Mouse (Mus musculus): ENCODE measurements at regions not wholly inside any gene's neighbourhood (a gene's known extent, or its start where the extent isn't known, plus 50 kb on each side); places are given as distances from the start of the nearest gene placed in this dataset.

DNA sequence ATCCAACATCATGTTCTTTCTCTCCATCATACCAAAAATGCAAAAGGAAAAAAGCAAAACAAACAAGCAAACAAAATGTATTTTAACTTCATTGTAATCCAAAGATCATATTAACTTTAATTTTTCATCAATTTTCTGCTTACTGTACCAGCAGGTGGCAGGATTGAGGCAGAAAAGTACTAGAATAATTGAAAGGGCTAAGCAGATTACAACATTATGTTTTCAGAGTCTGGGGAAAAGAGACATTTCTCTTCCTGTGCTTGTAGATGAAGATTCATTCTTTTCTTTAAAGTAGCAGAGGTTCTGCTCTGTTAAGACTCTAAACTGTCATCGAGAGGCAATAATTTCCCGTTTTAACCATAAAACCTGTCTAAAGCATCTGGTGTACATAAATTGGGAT, 394.7 kb upstream of the Slitrk6 start:
- H3K9me3 ChIP-seq, result no peaks in the 10 kb centered on the region
- no peak for ATAC-seq (replicated peaks)
- H3K27me3 ChIP-seq (replicated peaks), result no peaks in the 10 kb centered on the region
- no peak overlapping the region for H3K9ac ChIP-seq
- no peak overlapping the region for H3K4me2 ChIP-seq
- no peaks in the 10 kb centered on the region for H3K36me3 ChIP-seq (replicated peaks)
- 66% methylated on average over 2 of the region's 2 CpGs for WGBS
- no peak overlapping the region for H3K27ac ChIP-seq
- no peak overlapping the region for H3K4me3 ChIP-seq
- H3K4me1 ChIP-seq, result no peaks in the 10 kb centered on the region

DNA sequence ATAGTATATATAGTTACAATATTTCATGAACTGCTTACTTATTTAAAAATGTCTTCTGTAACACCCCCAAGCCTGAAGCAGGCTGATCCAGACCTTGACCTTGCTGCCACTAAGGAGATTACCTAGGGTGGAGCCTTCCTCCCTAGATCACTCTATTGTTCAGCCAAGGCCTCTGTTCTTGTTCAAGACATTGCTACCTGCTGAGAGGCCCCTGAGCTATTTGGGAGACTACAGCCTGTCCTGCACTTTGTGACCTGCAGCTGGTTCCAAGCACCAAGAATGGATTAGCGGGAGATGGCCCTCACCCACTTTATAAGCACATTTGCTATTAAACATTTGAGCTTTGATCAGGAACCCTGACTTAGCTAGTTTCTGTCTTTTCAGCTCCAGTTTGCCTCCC, 361.7 kb upstream of the Slitrk6 start:
- H3K9ac ChIP-seq, result no peak overlapping the region
- H3K9me3 ChIP-seq, result no peaks in the 10 kb centered on the region
- 76% methylated on average over 1 of the region's 1 CpGs for WGBS
- no peak overlapping the region for H3K27ac ChIP-seq
- H3K27me3 ChIP-seq (replicated peaks), result no peaks in the 10 kb centered on the region
- no peak overlapping the region for H3K4me2 ChIP-seq
- no peak for ATAC-seq (replicated peaks)
- no peak overlapping the region for H3K4me3 ChIP-seq
- no peaks in the 10 kb centered on the region for H3K4me1 ChIP-seq
- no peaks in the 10 kb centered on the region for H3K36me3 ChIP-seq (replicated peaks)

- no peaks in the 10 kb centered on the region for H3K4me1 ChIP-seq
Measured at GRCm38 (mm10) chr14:111103579-111103978, 348.6 kb upstream of the Slitrk6 start.

DNA sequence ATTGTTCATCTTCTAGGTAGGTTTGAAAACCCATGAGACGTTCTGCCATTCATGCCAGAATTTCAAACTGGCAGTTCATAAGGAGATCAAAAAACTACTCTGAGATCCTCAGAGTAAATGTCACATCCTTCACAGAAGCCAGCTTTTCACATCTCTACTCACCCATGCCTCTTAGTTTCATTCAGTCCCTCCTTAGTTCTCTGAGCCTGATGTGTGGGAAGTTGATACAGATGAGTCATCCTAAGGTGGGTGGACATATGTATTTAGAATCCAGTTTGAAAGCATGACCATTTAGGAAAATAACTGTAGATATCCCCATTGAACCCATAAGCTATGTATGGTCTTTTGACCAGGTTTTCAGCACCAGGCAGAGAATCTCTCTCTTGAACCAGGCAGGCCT, 345.3 kb upstream of the Slitrk6 start:
- Histone ChIP-seq H3K27ac (no peak overlapping the region), H3K4me2 (no peak overlapping the region), H3K27me3 (replicated peaks) (no peaks in the 10 kb centered on the region), H3K4me1 (no peaks in the 10 kb centered on the region), H3K4me3 (no peak overlapping the region), H3K9ac (no peak overlapping the region), H3K36me3 (replicated peaks) (no peaks in the 10 kb centered on the region), H3K9me3 (no peaks in the 10 kb centered on the region)
- WGBS, result 90% methylated on average over 1 of the region's 1 CpGs
- ATAC-seq (replicated peaks), result no peak

More at GRCm38 (mm10) chr14:111103579-111103978, 348.6 kb upstream of the Slitrk6 start:
- ATAC-seq (replicated peaks), result no peak
- Histone ChIP-seq H3K27me3 (replicated peaks) (no peaks in the 10 kb centered on the region), H3K9ac (no peak overlapping the region), H3K36me3 (replicated peaks) (no peaks in the 10 kb centered on the region), H3K27ac (no peak overlapping the region), H3K9me3 (no peaks in the 10 kb centered on the region), H3K4me3 (no peak overlapping the region), H3K4me2 (no peak overlapping the region)

DNA sequence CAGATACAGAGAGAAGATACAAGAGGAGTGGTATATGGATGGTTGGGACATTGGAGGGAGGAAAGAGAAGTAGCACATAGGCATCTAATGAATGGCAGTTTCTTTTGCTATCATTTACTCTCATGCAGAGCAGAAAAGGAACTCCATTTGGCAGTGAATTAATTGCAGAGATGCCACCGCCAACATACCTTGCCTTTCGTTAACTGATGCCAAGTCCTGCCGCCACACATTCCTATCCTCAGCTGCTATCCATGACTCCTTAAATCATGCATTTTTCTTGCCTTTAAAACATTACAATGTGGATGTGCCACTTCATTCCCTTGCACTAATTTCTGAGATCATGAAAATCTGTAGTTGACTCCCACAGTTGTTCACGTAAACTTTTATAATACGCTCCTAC, 341.3 kb upstream of the Slitrk6 start:
- H3K9me3 ChIP-seq, result no peaks in the 10 kb centered on the region
- no peak overlapping the region for H3K27ac ChIP-seq
- 97% methylated on average over 5 of the region's 5 CpGs for WGBS
- H3K27me3 ChIP-seq (replicated peaks), result no peaks in the 10 kb centered on the region
- no peak overlapping the region for H3K9ac ChIP-seq
- H3K4me3 ChIP-seq, result no peak overlapping the region
- no peak for ATAC-seq (replicated peaks)
- H3K4me1 ChIP-seq, result no peaks in the 10 kb centered on the region
- H3K36me3 ChIP-seq (replicated peaks), result no peaks in the 10 kb centered on the region
- H3K4me2 ChIP-seq, result no peak overlapping the region

GRCm38 (mm10) chr14:111074517-111074916, 319.6 kb upstream of the Slitrk6 start:
- no peak overlapping the region for H3K4me2 ChIP-seq
- no peaks in the 10 kb centered on the region for H3K9me3 ChIP-seq
- WGBS, result 92% methylated on average over 5 of the region's 5 CpGs
- H3K4me1 ChIP-seq, result no peaks in the 10 kb centered on the region
- ATAC-seq (replicated peaks), result no peak
- H3K27ac ChIP-seq, result no peak overlapping the region
- no peak overlapping the region for H3K4me3 ChIP-seq
- no peaks in the 10 kb centered on the region for H3K27me3 ChIP-seq (replicated peaks)
- H3K9ac ChIP-seq, result no peak overlapping the region
- H3K36me3 ChIP-seq (replicated peaks), result no peaks in the 10 kb centered on the region

GRCm38 (mm10) chr14:111073529-111073928, 318.6 kb upstream of the Slitrk6 start:
- Histone ChIP-seq H3K9ac (no peak overlapping the region), H3K27me3 (replicated peaks) (no peaks in the 10 kb centered on the region), H3K4me1 (no peaks in the 10 kb centered on the region), H3K36me3 (replicated peaks) (no peaks in the 10 kb centered on the region), H3K27ac (no peak overlapping the region), H3K4me2 (no peak overlapping the region), H3K4me3 (no peak overlapping the region), H3K9me3 (no peaks in the 10 kb centered on the region)
- ATAC-seq (replicated peaks), result 0 out of 2 replicates have a peak, but pooled peaks have one; percentile 52
- WGBS, result 62% methylated on average over 4 of the region's 4 CpGs

Data from midbrain, embryonic 15.5 days (tissue).